Mouse (Mus musculus): ENCODE results near the gene Lhpp. TPM values are rescaled to one million over a fixed set of nuclear protein-coding genes. Genes with fewer than 3 reads are reported as not detected.

The Lhpp gene
- 21.0 and 23.7 TPM in 2 replicates for polyA plus RNA-seq (2012; rRNA removed)

DNA sequence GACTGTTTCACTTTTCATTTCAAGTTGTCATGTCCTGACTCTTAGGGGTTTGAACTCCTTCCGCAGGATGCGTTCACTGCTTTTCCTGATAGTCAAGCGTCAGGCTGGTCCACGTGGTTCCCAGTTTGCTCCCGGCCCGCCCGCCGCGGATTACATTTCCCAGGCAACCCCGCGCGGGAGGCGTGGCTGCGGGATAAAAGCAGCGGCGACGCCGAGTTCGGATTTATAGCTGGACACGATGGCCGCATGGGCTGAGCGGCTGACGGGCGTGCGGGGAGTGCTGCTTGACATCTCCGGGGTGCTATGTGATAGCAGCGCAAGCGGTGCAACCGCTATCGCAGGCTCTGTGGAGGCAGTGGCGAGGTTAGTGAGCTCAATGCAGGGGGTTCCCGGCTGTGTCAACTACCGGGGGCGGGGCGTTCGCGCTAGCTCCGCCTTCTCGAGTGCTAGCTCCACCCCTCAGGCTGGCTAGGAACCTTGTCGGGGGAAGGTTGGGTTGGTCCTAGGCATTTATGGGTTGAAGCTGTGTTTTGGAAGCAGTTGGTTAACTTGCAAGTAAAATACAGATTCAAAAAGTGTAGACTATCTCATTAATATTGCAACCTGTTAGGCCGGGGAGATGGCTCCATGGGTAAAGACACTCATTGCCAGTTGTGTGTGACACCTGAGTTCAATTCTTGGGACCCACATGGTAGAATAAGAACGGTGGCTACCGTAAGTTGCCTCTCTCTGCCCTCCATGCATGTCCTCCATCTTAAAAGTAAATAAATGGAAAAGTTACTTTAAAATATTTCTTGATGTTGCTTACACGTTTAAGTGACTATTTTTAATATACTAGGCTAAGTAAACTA is at the start of gene Lhpp:
TSS of gene Lhpp (plus strand) at position 171 of the 851 bp plus-strand sequence.
- DNase-seq (ENCODE audit: low spot score) = peak; percentile 66

GRCm38 (mm10) chr7:132565831-132566230 is 44.6 kb upstream of the Lhpp start:
- DNase-seq (ENCODE audit: low spot score) = no peak

DNA sequence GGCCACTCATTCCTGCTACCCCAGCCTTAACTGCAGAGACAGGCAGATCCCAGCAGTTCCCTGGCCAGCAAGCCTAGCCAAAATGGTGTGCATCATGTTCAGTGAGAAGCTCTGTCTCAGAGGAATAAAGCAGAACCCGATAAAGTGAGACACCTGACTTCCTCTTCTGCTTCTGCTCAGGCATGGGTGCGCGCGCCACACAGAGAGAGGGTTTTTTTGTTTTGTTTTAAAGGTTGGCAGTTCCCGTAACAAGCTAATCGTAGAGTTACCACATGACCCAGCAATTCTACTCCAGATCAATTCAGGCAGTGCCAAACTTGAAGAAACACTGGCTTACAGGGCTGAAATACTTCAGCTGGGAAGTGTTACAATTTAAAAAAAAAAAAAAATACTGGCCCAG is 41.6 kb upstream of the Lhpp start:
- no peak for DNase-seq (ENCODE audit: low spot score)

- no peak for DNase-seq (ENCODE audit: low spot score)
Measured at GRCm38 (mm10) chr7:132570071-132570470, 40.4 kb upstream of the Lhpp start.

GRCm38 (mm10) chr7:132571481-132571880 is 39.0 kb upstream of the Lhpp start:
- DNase-seq (ENCODE audit: low spot score) = no peak

GRCm38 (mm10) chr7:132572738-132573137 is 37.7 kb upstream of the Lhpp start:
- DNase-seq (ENCODE audit: low spot score) = no peak

DNA sequence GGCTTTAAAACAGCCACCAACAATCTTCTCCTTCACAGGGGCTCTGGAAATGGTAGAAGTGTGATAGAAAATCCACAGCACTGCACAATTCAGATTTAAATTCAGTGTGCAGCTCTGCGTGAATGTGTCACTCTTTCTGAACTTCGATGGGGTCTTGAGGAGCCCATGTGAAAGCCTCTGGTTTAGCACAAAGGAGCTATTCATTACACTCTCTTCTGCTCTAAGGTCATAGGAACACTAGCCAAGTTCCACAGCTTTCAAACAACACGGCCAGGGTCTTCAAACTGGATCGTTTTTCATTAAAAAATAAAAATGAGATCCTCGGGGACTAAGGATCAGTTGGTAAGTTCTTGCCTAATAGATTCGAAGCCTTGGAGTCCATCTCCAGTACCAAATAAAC is 37.2 kb upstream of the Lhpp start:
- no peak for DNase-seq (ENCODE audit: low spot score)

- no peak for DNase-seq (ENCODE audit: low spot score)
Measured at GRCm38 (mm10) chr7:132574646-132575045, 35.8 kb upstream of the Lhpp start.

DNA sequence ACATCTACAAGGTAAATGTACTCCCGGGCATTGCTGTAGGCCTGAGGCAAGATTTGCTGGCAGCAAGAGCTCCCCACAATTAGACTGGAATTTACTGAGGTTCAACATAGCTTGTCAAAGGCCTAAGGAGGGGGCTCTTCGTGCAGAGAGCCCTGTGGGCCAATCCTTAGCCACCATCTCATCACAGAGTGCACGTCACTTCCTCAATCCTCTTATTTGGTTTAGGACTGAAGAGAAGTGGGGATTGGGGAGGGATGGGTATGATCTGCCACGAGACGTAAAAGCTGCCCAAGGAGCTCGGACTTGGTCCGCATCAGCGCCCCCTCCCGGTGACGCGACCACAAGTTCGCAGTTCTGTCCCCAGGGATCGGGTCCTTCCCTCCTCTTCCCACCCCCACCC is 34.8 kb upstream of the Lhpp start:
- no peak for DNase-seq (ENCODE audit: low spot score)

DNA sequence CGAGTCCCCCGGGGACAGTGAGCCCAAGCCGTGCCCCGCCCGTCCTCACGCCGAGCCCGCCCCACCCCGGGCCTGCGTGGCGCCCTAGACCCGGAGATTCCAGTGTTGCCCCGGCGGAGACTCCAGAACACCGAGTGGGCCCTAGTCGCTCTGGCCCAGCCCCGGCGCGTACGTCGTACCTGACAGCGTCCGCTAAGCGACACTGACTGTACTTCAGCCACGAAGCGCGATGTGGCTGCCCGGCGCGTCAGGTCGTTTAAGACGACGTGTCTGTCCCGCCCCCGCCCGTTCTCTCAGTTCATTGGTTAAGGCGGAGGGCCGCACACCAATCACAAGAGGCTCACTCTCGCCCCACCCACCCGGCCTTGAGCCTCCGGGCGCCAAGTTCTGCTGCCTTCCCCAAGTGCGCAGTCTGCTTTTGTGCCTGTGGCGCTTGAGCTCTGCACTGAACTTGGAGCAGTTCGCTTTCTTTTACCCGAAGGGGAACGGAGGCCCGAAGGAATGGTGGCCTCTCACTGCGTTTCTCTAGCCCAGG is 34.3 kb upstream of the Lhpp start, which contains the start of gene Oat:
TSS of gene Oat (minus strand) at position 283 of the 535 bp plus-strand sequence.
- DNase-seq (ENCODE audit: low spot score) = peak; percentile 85

GRCm38 (mm10) chr7:132576891-132577290 is 33.5 kb upstream of the Lhpp start:
- DNase-seq (ENCODE audit: low spot score) = no peak

GRCm38 (mm10) chr7:132580511-132580910 is 29.9 kb upstream of the Lhpp start:
- DNase-seq (ENCODE audit: low spot score) = no peak

- no peak for DNase-seq (ENCODE audit: low spot score)
Measured at GRCm38 (mm10) chr7:132581441-132581840, 29.0 kb upstream of the Lhpp start.

DNA sequence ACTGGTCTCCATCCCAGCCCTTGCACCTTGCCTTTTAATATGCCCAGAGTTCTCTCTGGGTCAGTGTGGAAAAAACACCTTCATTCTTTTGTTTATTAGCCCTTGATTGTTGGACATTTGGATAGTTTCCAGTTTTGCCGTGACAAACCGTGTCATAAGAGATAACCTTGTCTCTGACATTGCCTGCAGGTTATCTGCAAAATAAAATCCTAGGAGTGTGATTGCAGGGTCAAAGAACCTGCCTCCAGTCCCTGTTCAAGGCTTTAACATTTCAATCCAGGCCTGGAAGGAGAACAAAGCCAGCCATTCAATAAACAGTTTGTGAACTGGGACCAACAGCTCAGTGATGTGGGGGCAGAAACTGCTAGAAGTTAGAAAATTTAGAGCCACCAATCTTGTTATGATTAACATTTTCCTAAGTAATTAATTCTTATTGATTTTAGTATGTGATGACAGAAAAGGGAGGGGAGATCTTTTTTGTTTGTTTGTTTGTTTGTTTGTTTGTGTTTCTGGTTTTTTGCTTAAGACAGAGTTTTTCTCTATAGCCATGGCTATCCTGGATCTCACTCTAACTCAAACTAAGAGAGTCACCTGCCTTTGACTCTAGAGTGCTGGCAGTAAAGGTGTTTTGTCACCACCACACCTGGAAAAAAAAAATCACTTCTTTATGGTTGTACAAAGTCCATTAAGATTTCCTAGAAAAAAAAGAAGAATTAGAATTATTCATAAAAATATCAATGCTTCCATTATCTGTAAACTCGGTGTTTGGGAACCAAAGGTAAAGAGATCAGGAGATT is 24.5 kb upstream of the Lhpp start:
- no peak for DNase-seq (ENCODE audit: low spot score)

DNA sequence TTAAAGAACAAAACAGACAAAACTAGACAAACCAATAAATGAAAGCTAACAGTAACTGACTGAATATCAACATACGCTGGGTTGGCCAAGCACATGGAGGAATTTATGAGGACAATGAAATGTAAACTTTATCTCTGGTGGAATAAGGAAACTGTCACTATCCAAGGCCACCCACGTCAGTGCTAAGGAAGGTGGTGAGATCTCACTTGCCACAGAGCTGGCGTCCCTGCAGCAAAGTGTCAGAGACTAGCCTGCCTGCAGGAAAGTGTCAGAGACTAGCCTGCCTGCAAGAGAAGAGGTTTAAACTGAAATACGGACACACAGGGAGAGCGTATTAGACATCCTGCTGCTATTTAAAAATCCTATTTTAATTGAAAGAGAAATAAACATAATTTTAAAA is 23.3 kb upstream of the Lhpp start:
- no peak for DNase-seq (ENCODE audit: low spot score)

DNA sequence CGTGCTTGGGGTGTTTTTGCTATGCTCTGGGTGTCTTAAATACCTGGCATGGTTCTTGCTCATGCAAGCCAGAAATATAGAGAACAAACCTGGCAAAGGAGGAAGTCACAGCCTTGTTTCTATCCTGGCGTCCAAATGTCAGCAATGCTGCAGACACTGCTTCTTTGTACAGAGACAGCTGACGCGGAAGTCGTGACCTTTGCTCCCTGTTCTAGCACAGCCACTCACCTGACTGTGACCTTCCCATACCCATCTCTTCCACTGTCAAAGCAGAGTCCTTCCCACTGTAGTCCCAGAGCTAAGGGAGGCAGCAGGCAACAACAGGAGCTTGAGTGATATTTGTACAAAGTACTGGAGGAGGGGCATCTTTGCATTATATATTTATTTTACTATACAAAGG is 20.8 kb upstream of the Lhpp start:
- no peak for DNase-seq (ENCODE audit: low spot score)

DNA sequence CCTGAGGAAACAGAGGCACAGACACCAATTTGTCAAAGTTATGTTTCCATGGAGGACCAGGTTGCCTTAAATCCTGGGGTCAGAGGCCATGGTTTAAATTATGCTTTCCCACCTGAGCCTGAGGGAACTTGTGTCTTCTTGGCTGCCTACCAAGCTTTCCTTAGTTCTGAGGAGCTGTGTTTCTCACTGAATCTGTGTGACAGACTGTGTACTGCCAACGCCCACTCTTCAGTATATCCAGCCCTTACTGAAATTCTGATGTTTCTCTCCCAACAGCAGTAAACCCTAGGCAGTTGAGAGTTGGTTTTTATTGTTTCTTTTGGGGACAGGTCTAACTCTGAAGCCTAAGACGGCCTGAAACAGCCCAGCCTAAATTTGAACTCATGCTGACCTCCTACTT is 16.7 kb upstream of the Lhpp start:
- no peak for DNase-seq (ENCODE audit: low spot score)

- DNase-seq (ENCODE audit: low spot score) = no peak
Measured at GRCm38 (mm10) chr7:132594325-132594724, 16.1 kb upstream of the Lhpp start.

- no peak for DNase-seq (ENCODE audit: low spot score)
Measured at GRCm38 (mm10) chr7:132595787-132596186, 14.7 kb upstream of the Lhpp start.

- no peak for DNase-seq (ENCODE audit: low spot score)
Measured at GRCm38 (mm10) chr7:132596557-132597250, 13.7 kb upstream of the Lhpp start.

DNA sequence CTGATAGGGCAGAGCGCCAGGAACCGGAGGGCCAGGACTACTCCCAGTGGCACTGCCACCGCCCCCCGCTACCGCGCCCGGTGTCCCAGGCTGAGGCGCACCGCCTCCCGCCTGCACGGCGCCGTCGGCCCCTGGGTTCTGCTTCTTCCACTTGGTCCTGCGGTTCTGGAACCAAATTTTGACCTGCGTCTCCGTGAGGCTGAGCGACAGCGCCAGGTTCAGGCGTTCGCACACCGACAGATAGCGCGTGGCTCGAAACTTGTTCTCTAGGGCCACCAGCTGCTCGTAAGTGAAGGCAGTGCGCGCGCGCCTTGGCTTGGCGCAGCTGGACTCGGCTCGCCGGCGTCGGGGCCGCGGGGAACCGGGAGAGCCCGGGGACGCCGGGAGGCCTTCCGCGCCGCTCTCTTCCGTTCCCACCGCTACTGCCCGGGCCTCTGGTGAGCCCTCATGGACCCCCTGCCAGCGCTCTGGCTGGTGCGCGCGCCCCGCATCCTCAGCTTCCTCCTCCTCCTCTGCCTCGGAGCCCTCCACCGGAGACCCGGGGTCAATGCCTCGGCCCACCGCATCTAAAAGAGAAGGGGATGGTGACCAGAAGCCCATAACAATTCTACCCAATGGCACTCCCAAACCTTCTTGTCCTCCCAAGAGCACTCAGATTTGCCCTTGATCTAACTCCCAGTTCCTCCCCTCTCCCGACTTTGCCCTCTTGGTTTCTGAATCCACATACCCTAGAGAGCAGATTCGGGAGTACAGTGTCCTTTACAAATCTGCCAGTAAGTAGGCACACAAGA is 13.0 kb upstream of the Lhpp start:
- no peak for DNase-seq (ENCODE audit: low spot score)

All from urinary bladder, adult 2 months (tissue).